ENCODE assay signal across 13 mouse cellular contexts in the genomic region with DNA sequence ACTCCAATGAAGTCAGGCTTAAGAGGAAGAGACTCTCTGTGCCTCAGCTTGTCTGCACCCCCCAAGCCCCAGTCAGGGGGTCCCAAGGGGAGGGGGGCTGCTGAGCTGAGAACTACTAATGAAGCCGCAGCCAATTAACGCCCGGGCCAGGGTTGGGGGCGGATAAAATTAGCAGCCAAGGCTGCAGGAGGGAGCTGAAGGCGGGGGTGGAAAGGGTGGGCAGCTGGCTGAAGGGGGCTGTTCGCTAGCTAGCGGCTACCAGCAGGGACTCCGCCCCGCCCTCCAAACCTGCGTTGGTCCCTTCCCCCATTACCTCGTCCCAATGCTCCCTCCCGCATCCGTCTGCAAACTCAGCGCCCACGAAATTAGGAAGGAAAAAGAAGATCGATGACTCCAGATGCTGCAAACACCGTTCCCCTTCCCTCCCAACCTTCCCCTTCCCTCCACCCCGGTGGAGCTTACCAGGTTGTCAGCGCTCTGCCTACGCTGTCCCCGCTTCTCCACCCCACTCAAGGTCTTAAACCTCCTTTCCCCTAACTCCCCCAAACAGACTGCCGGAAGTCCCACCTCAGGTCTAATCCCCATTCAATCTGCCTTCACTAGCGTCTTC. TPM values are rescaled to one million over a fixed set of nuclear protein-coding genes. Genes with fewer than 3 reads are reported as not detected.
A peak's percentile ranks its signal among the peaks of the same experiment; 100 is the strongest.
DNase-seq lines count a peak whose midpoint lies in the region; ATAC-seq lines count a peak whose summit lies in the region.
"Had no signal": no experiment of that assay in that cellular context is flagged by ENCODE, and none has a peak within 500 bp of the region (broad histone marks: within the 10 kb centered on the region; RNA-seq: fewer than 3 reads in every experiment).

No protein-coding gene starts in this region.

- H3K27me3 ChIP-seq in embryonic facial prominence, embryonic 10.5 days (replicated peaks; ENCODE audit: low read depth, poor library complexity, severe bottlenecking), result peaks cover 83% of the 10 kb centered on the region
- H3K27me3 ChIP-seq in hindbrain, embryonic 14.5 days (ENCODE audit: control insufficient read depth, insufficient read depth, low read length), result peaks cover 38% of the 10 kb centered on the region
- H3K27me3 ChIP-seq in midbrain, embryonic 15.5 days (replicated peaks), result peaks cover 24% of the 10 kb centered on the region

- 2% methylated on average over 23 of the region's 23 CpGs for WGBS in embryonic facial prominence, embryonic 10.5 days
- 3% methylated on average over 23 of the region's 23 CpGs for WGBS in hindbrain, embryonic 14.5 days
- 3% methylated on average over 23 of the region's 23 CpGs for WGBS in midbrain, embryonic 15.5 days

- H3K36me3 ChIP-seq in embryonic facial prominence, embryonic 10.5 days (replicated peaks), result peaks cover 12% of the 10 kb centered on the region
- H3K36me3 ChIP-seq in hindbrain, embryonic 14.5 days (replicated peaks; ENCODE audit: control insufficient read depth, insufficient read depth), result no peaks in the 10 kb centered on the region
- no peaks in the 10 kb centered on the region for H3K36me3 ChIP-seq in midbrain, embryonic 15.5 days (replicated peaks)

- no peaks in the 10 kb centered on the region for H3K9me3 ChIP-seq in embryonic facial prominence, embryonic 10.5 days
- H3K9me3 ChIP-seq in hindbrain, embryonic 14.5 days (ENCODE audit: control insufficient read depth, low read length), result no peaks in the 10 kb centered on the region
- H3K9me3 ChIP-seq in midbrain, embryonic 15.5 days, result no peaks in the 10 kb centered on the region

- peak overlapping the region; percentile 36 for H3K4me3 ChIP-seq in embryonic facial prominence, embryonic 10.5 days
- no peak overlapping the region for H3K4me3 ChIP-seq in hindbrain, embryonic 14.5 days (replicated peaks; ENCODE audit: low read length)
- H3K4me3 ChIP-seq in midbrain, embryonic 15.5 days, result no peak overlapping the region

- H3K4me1 ChIP-seq in embryonic facial prominence, embryonic 10.5 days, result peaks cover 75% of the 10 kb centered on the region
- H3K4me1 ChIP-seq in hindbrain, embryonic 14.5 days (replicated peaks; ENCODE audit: control insufficient read depth, insufficient read depth, low read length), result peaks cover 64% of the 10 kb centered on the region
- H3K4me1 ChIP-seq in midbrain, embryonic 15.5 days, result peaks cover 71% of the 10 kb centered on the region

- H3K9ac ChIP-seq in hindbrain, embryonic 14.5 days, result no peak overlapping the region
- H3K9ac ChIP-seq in midbrain, embryonic 15.5 days, result no peak overlapping the region; the same call in 1 of the 2 replicates

- no peak overlapping the region for H3K27ac ChIP-seq in embryonic facial prominence, embryonic 10.5 days (replicated peaks)
- H3K27ac ChIP-seq in hindbrain, embryonic 14.5 days, result peak overlapping the region; percentile 86
- H3K27ac ChIP-seq in midbrain, embryonic 15.5 days, result peak overlapping the region; percentile 1

- peak overlapping the region; percentile 84 for H3K4me2 ChIP-seq in hindbrain, embryonic 14.5 days (replicated peaks)
- H3K4me2 ChIP-seq in midbrain, embryonic 15.5 days, result peak overlapping the region; percentile 16; the same call in 1 of the 2 replicates

- peak; percentile 22 for DNase-seq in embryo, embryonic 10.5 days (ENCODE audit: low spot score)
- no peak for DNase-seq in embryo, embryonic 10 days (ENCODE audit: low spot score)
- DNase-seq in embryonic facial prominence, embryonic 10.5 days (ENCODE audit: low spot score), result peak; percentile 26
- DNase-seq in hindbrain, embryonic 14.5 days (ENCODE audit: low spot score), result no peak
- DNase-seq in ovary, postnatal 14 days (ENCODE audit: low spot score), result no peak
- DNase-seq in layer of hippocampus, postnatal 36 days, result no peak
- no peak for DNase-seq in layer of hippocampus, adult 9-11 months
- DNase-seq: adrenal gland, adult 2 months; cerebellum, adult 11 months; heart, adult 11 months; thymus, postnatal 36 days had no signal

- ATAC-seq in hindbrain, embryonic 14.5 days (ENCODE audit: low FRiP score), result no peak
- no peak for ATAC-seq in midbrain, embryonic 15.5 days (replicated peaks)

RNA-seq across cellular contexts. Expression of gene Shmt2, which starts 2.5 kb away (rescaled TPM):
- 110 and 129 TPM in 2 replicates for polyA plus RNA-seq in embryonic facial prominence, embryonic 10.5 days (2016; fragmentation: Nextera tagmentation; extraction: Ambion mirVana)
- polyA plus RNA-seq in hindbrain, embryonic 14.5 days (2014; fragmentation: Nextera tagmentation; extraction: Ambion mirVana), result 45.6 and 47.4 TPM in 2 replicates
- 49.4 and 50.7 TPM in 2 replicates for polyA plus RNA-seq in midbrain, embryonic 15.5 days (2015; fragmentation: Nextera tagmentation; extraction: Ambion mirVana)
- total RNA-seq in layer of hippocampus, postnatal 36 days (2021), result 10 to 100 TPM; 27.4 to 29.9 TPM

RNA-seq across cellular contexts. Expression of gene Nxph4, which starts 9.6 kb away (rescaled TPM):
- 5.2 and 9.7 TPM in 2 replicates for polyA plus RNA-seq in embryonic facial prominence, embryonic 10.5 days (2016; fragmentation: Nextera tagmentation; extraction: Ambion mirVana)
- polyA plus RNA-seq in hindbrain, embryonic 14.5 days (2014; fragmentation: Nextera tagmentation; extraction: Ambion mirVana), result 94.1 and 105 TPM in 2 replicates
- polyA plus RNA-seq in midbrain, embryonic 15.5 days (2015; fragmentation: Nextera tagmentation; extraction: Ambion mirVana), result 93.7 and 114 TPM in 2 replicates
- 1 to 10 TPM; 1.3 to 1.7 TPM for total RNA-seq in layer of hippocampus, postnatal 36 days (2021)
- total RNA-seq: liver, adult 2 months had no signal
- polyA plus RNA-seq: liver, adult 2 months had no signal

RNA-seq across cellular contexts. Expression of gene Ndufa4l2, which starts 10.0 kb away (rescaled TPM):
- polyA plus RNA-seq in embryonic facial prominence, embryonic 10.5 days (2016; fragmentation: Nextera tagmentation; extraction: Ambion mirVana), result 2.2 and 4.5 TPM in 2 replicates
- polyA plus RNA-seq in hindbrain, embryonic 14.5 days (2014; fragmentation: Nextera tagmentation; extraction: Ambion mirVana), result 12.7 and 18.0 TPM in 2 replicates
- polyA plus RNA-seq in midbrain, embryonic 15.5 days (2015; fragmentation: Nextera tagmentation; extraction: Ambion mirVana), result 22.1 and 23.1 TPM in 2 replicates
- total RNA-seq in layer of hippocampus, postnatal 36 days (2021), result 1 to 10 TPM; 3.5 to 4.8 TPM

RNA-seq across cellular contexts. Expression of gene Stac3, which starts 23.3 kb away (rescaled TPM):
- 0.57 and 0.58 TPM in 2 replicates for polyA plus RNA-seq in embryonic facial prominence, embryonic 10.5 days (2016; fragmentation: Nextera tagmentation; extraction: Ambion mirVana)
- 0.60 TPM in 1 of 2 replicates, not detected in the other for polyA plus RNA-seq in hindbrain, embryonic 14.5 days (2014; fragmentation: Nextera tagmentation; extraction: Ambion mirVana)
- 1.4 and 2.4 TPM in 2 replicates for polyA plus RNA-seq in midbrain, embryonic 15.5 days (2015; fragmentation: Nextera tagmentation; extraction: Ambion mirVana)
- total RNA-seq in layer of hippocampus, postnatal 36 days (2021), result 1 to 10 TPM; 3.0 to 3.7 TPM

Comparison
In these comparisons a context has a peak if more than half of its experiments do, and no peak if none do; other contexts are left out.
1. DNase-seq: peak in embryo, embryonic 10.5 days (single experiment) and embryonic facial prominence, embryonic 10.5 days (single experiment); none in embryo, embryonic 10 days (single experiment), hindbrain, embryonic 14.5 days (single experiment), ovary, postnatal 14 days (single experiment), layer of hippocampus, postnatal 36 days (0 of 2) and layer of hippocampus, adult 9-11 months (single experiment).